Mouse (Mus musculus): ENCODE measurements around the gene Sesn3. TPM values are rescaled to one million over a fixed set of nuclear protein-coding genes. Genes with fewer than 3 reads are reported as not detected.
"Not testable (repeated sequence)": the region's sequence is repeated elsewhere in the genome, so short reads cannot be mapped to it uniquely, and the experiment has no call there.

Gene Sesn3
- polyA plus RNA-seq, 1 experiment from 2014 or later: 18.5 TPM

- no peak overlapping the region for H3K9ac ChIP-seq (ENCODE audit: low read length)
- H3K36me3 ChIP-seq (ENCODE audit: control insufficient read depth, insufficient read depth, low read length): no peaks in the 10 kb centered on the region
- no peak overlapping the region for H3K4me2 ChIP-seq (ENCODE audit: low read length)
- no peak overlapping the region for H3K4me3 ChIP-seq (ENCODE audit: control insufficient read depth in 1 of 2, insufficient read depth in 1 of 2, low read depth in 1 of 2, low read length in 2 of 2)
- H3K27ac ChIP-seq (replicated peaks in 1 of 2; ENCODE audit: control insufficient read depth in 1 of 2, insufficient read depth in 1 of 2, low read depth in 2 of 2, low read length in 2 of 2): no peak overlapping the region
- WGBS: 58% methylated on average over 4 of the region's 4 CpGs
- H3K27me3 ChIP-seq (ENCODE audit: control insufficient read depth, insufficient read depth, low read length): no peaks in the 10 kb centered on the region
- ATAC-seq (ENCODE audit: insufficient number of reproducible peaks, insufficient read depth, low FRiP score, low read depth): no peak
- H3K9me3 ChIP-seq (ENCODE audit: control insufficient read depth, low read length): no peaks in the 10 kb centered on the region
- peaks cover 0 to under 1% of the 10 kb centered on the region in 2 experiments; a peak in 1 of 4 replicates for H3K4me1 ChIP-seq (ENCODE audit: control insufficient read depth in 2 of 2, insufficient read depth in 2 of 2, low read length in 2 of 2)
Observed at GRCm38 (mm10) chr9:14342041-14342668, 67.3 kb downstream of the Sesn3 start.

GRCm38 (mm10) chr9:14345866-14346265 is 71.0 kb downstream of the Sesn3 start:
- H3K4me1 ChIP-seq (ENCODE audit: control insufficient read depth in 2 of 2, insufficient read depth in 2 of 2, low read length in 2 of 2); H3K4me3 ChIP-seq (ENCODE audit: control insufficient read depth in 1 of 2, insufficient read depth in 1 of 2, low read depth in 1 of 2, low read length in 2 of 2); H3K36me3 ChIP-seq (ENCODE audit: control insufficient read depth, insufficient read depth, low read length); H3K9me3 ChIP-seq (ENCODE audit: control insufficient read depth, low read length); H3K27ac ChIP-seq (replicated peaks in 1 of 2; ENCODE audit: control insufficient read depth in 1 of 2, insufficient read depth in 1 of 2, low read depth in 2 of 2, low read length in 2 of 2); H3K9ac ChIP-seq (ENCODE audit: low read length); ATAC-seq (ENCODE audit: insufficient number of reproducible peaks, insufficient read depth, low FRiP score, low read depth); H3K27me3 ChIP-seq (ENCODE audit: control insufficient read depth, insufficient read depth, low read length); H3K4me2 ChIP-seq (ENCODE audit: low read length): not testable (repeated sequence)
- 80% methylated on average over 4 of the region's 4 CpGs for WGBS

GRCm38 (mm10) chr9:14348416-14348815 is 73.5 kb downstream of the Sesn3 start:
- Histone ChIP-seq H3K9ac (ENCODE audit: low read length) (no peak overlapping the region), H3K27me3 (ENCODE audit: control insufficient read depth, insufficient read depth, low read length) (no peaks in the 10 kb centered on the region), H3K36me3 (ENCODE audit: control insufficient read depth, insufficient read depth, low read length) (no peaks in the 10 kb centered on the region), H3K4me2 (ENCODE audit: low read length) (no peak overlapping the region), H3K4me3 (ENCODE audit: control insufficient read depth in 1 of 2, insufficient read depth in 1 of 2, low read depth in 1 of 2, low read length in 2 of 2) (no peak overlapping the region), H3K27ac (replicated peaks in 1 of 2; ENCODE audit: control insufficient read depth in 1 of 2, insufficient read depth in 1 of 2, low read depth in 2 of 2, low read length in 2 of 2) (no peak overlapping the region), H3K9me3 (ENCODE audit: control insufficient read depth, low read length) (no peaks in the 10 kb centered on the region), H3K4me1 (ENCODE audit: control insufficient read depth in 2 of 2, insufficient read depth in 2 of 2, low read length in 2 of 2) (no peaks in the 10 kb centered on the region)
- ATAC-seq (ENCODE audit: insufficient number of reproducible peaks, insufficient read depth, low FRiP score, low read depth): no peak
- 60% methylated on average over 4 of the region's 4 CpGs for WGBS

- Histone ChIP-seq H3K9ac (ENCODE audit: low read length) (no peak overlapping the region), H3K9me3 (ENCODE audit: control insufficient read depth, low read length) (no peaks in the 10 kb centered on the region), H3K27me3 (ENCODE audit: control insufficient read depth, insufficient read depth, low read length) (no peaks in the 10 kb centered on the region), H3K36me3 (ENCODE audit: control insufficient read depth, insufficient read depth, low read length) (no peaks in the 10 kb centered on the region), H3K4me1 (ENCODE audit: control insufficient read depth in 2 of 2, insufficient read depth in 2 of 2, low read length in 2 of 2) (no peaks in the 10 kb centered on the region), H3K4me2 (ENCODE audit: low read length) (no peak overlapping the region), H3K4me3 (ENCODE audit: control insufficient read depth in 1 of 2, insufficient read depth in 1 of 2, low read depth in 1 of 2, low read length in 2 of 2) (no peak overlapping the region), H3K27ac (replicated peaks in 1 of 2; ENCODE audit: control insufficient read depth in 1 of 2, insufficient read depth in 1 of 2, low read depth in 2 of 2, low read length in 2 of 2) (no peak overlapping the region)
- no peak for ATAC-seq (ENCODE audit: insufficient number of reproducible peaks, insufficient read depth, low FRiP score, low read depth)
- WGBS: 78% methylated on average over 5 of the region's 5 CpGs
Observed at GRCm38 (mm10) chr9:14349380-14349779, 74.5 kb downstream of the Sesn3 start.

DNA sequence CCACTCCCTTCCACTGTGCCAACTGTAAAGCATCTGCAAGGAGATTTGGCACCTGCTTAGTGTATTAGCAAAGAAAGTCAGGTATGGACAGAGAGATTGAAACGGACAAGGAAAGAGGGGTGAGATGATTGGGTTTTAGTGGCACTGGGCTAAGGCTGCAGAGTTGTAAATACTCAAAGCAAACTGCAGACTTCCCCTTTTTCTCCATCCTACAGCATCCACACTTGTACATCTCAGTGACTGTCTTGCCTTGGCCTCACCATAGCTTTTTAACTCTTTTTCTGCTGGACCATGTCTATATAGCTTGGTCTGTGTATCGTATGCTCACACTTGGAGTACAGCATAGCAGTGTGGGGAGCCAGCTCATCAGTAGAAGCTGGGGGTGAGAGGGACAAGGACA is 75.9 kb downstream of the Sesn3 start:
- ATAC-seq (ENCODE audit: insufficient number of reproducible peaks, insufficient read depth, low FRiP score, low read depth): no peak
- no peaks in the 10 kb centered on the region for H3K36me3 ChIP-seq (ENCODE audit: control insufficient read depth, insufficient read depth, low read length)
- no peaks in the 10 kb centered on the region for H3K9me3 ChIP-seq (ENCODE audit: control insufficient read depth, low read length)
- no peak overlapping the region for H3K4me2 ChIP-seq (ENCODE audit: low read length)
- WGBS: 68% methylated on average over 2 of the region's 2 CpGs
- H3K4me3 ChIP-seq (ENCODE audit: control insufficient read depth in 1 of 2, insufficient read depth in 1 of 2, low read depth in 1 of 2, low read length in 2 of 2): no peak overlapping the region
- no peaks in the 10 kb centered on the region for H3K27me3 ChIP-seq (ENCODE audit: control insufficient read depth, insufficient read depth, low read length)
- H3K27ac ChIP-seq (replicated peaks in 1 of 2; ENCODE audit: control insufficient read depth in 1 of 2, insufficient read depth in 1 of 2, low read depth in 2 of 2, low read length in 2 of 2): no peak overlapping the region
- no peaks in the 10 kb centered on the region for H3K4me1 ChIP-seq (ENCODE audit: control insufficient read depth in 2 of 2, insufficient read depth in 2 of 2, low read length in 2 of 2)
- H3K9ac ChIP-seq (ENCODE audit: low read length): no peak overlapping the region

GRCm38 (mm10) chr9:14352337-14352736 is 77.5 kb downstream of the Sesn3 start:
- no peaks in the 10 kb centered on the region for H3K9me3 ChIP-seq (ENCODE audit: control insufficient read depth, low read length)
- no peak overlapping the region for H3K4me2 ChIP-seq (ENCODE audit: low read length)
- ATAC-seq (ENCODE audit: insufficient number of reproducible peaks, insufficient read depth, low FRiP score, low read depth): no peak
- no peak overlapping the region for H3K27ac ChIP-seq (replicated peaks in 1 of 2; ENCODE audit: control insufficient read depth in 1 of 2, insufficient read depth in 1 of 2, low read depth in 2 of 2, low read length in 2 of 2)
- H3K36me3 ChIP-seq (ENCODE audit: control insufficient read depth, insufficient read depth, low read length): no peaks in the 10 kb centered on the region
- 85% methylated on average over 1 of the region's 1 CpGs for WGBS
- H3K9ac ChIP-seq (ENCODE audit: low read length): no peak overlapping the region
- no peaks in the 10 kb centered on the region for H3K4me1 ChIP-seq (ENCODE audit: control insufficient read depth in 2 of 2, insufficient read depth in 2 of 2, low read length in 2 of 2)
- H3K4me3 ChIP-seq (ENCODE audit: control insufficient read depth in 1 of 2, insufficient read depth in 1 of 2, low read depth in 1 of 2, low read length in 2 of 2): no peak overlapping the region
- H3K27me3 ChIP-seq (ENCODE audit: control insufficient read depth, insufficient read depth, low read length): no peaks in the 10 kb centered on the region

- WGBS: 74% methylated on average over 6 of the region's 6 CpGs
- Histone ChIP-seq H3K9me3 (ENCODE audit: control insufficient read depth, low read length) (no peaks in the 10 kb centered on the region), H3K27me3 (ENCODE audit: control insufficient read depth, insufficient read depth, low read length) (no peaks in the 10 kb centered on the region), H3K4me3 (ENCODE audit: control insufficient read depth in 1 of 2, insufficient read depth in 1 of 2, low read depth in 1 of 2, low read length in 2 of 2) (no peak overlapping the region), H3K9ac (ENCODE audit: low read length) (no peak overlapping the region), H3K4me2 (ENCODE audit: low read length) (no peak overlapping the region), H3K27ac (replicated peaks in 1 of 2; ENCODE audit: control insufficient read depth in 1 of 2, insufficient read depth in 1 of 2, low read depth in 2 of 2, low read length in 2 of 2) (no peak overlapping the region), H3K4me1 (ENCODE audit: control insufficient read depth in 2 of 2, insufficient read depth in 2 of 2, low read length in 2 of 2) (no peaks in the 10 kb centered on the region), H3K36me3 (ENCODE audit: control insufficient read depth, insufficient read depth, low read length) (no peaks in the 10 kb centered on the region)
- no peak for ATAC-seq (ENCODE audit: insufficient number of reproducible peaks, insufficient read depth, low FRiP score, low read depth)
Observed at GRCm38 (mm10) chr9:14354852-14355251, 80.0 kb downstream of the Sesn3 start.

DNA sequence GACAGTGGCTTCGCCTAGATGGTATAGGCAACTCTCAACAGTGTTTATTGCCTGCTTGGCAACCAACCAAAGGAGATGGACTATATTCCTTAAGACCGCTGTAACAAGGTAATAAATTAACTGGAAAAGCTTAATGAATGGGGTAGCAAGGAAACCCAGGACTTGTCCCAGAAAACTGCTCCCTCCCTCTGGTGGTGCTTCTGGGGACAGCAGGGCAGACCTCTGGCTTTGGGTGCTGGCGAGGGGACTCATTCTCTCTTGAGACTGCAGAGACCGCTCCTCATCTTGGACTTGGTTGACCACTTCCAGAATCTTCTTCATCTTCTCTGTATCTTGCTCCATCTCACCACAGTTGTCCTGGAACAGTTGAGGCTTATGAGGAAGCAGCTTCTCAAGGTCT is 82.2 kb downstream of the Sesn3 start:
- WGBS: 82% methylated on average over 4 of the region's 4 CpGs
- Histone ChIP-seq H3K4me2 (ENCODE audit: low read length) (no peak overlapping the region), H3K27me3 (ENCODE audit: control insufficient read depth, insufficient read depth, low read length) (no peaks in the 10 kb centered on the region), H3K4me1 (ENCODE audit: control insufficient read depth in 2 of 2, insufficient read depth in 2 of 2, low read length in 2 of 2) (no peaks in the 10 kb centered on the region), H3K9me3 (ENCODE audit: control insufficient read depth, low read length) (no peaks in the 10 kb centered on the region), H3K4me3 (ENCODE audit: control insufficient read depth in 1 of 2, insufficient read depth in 1 of 2, low read depth in 1 of 2, low read length in 2 of 2) (no peak overlapping the region), H3K36me3 (ENCODE audit: control insufficient read depth, insufficient read depth, low read length) (no peaks in the 10 kb centered on the region), H3K27ac (replicated peaks in 1 of 2; ENCODE audit: control insufficient read depth in 1 of 2, insufficient read depth in 1 of 2, low read depth in 2 of 2, low read length in 2 of 2) (no peak overlapping the region), H3K9ac (ENCODE audit: low read length) (no peak overlapping the region)
- no peak for ATAC-seq (ENCODE audit: insufficient number of reproducible peaks, insufficient read depth, low FRiP score, low read depth)

Data from heart, embryonic 14.5 days (tissue).